Mouse (Mus musculus): Measurements from ENCODE around the gene Itga6. TPM values are rescaled to one million over a fixed set of nuclear protein-coding genes. Genes with fewer than 3 reads are reported as not detected.

Gene Itga6
- total and polyA plus RNA-seq, 3 experiments, result 1.0 to 2.7 TPM; not detected in 1

GRCm38 (mm10) chr2:71802131-71802530 lies 56.7 kb downstream of the Itga6 start:
- TF ChIP-seq MXI1 (IDR thresholded peaks at IDR 0.05; ENCODE audit: low read depth, low read length) (no peak), MEF2A (IDR thresholded peaks at IDR 0.05; ENCODE audit: extremely low read depth, insufficient replicate concordance, low read depth, low read length, poor library complexity, severe bottlenecking) (no peak), CHD2 (IDR thresholded peaks at IDR 0.05; ENCODE audit: low read length) (no peak), CHD1 (IDR thresholded peaks at IDR 0.05; ENCODE audit: low read depth, low read length) (no peak), NRF1 (IDR thresholded peaks at IDR 0.05; ENCODE audit: insufficient read depth, low read depth, low read length, poor library complexity, severe bottlenecking) (no peak), GATA1 (IDR thresholded peaks at IDR 0.05; ENCODE audit: low read depth, low read length) (no peak), POLR2AphosphoS2 (IDR thresholded peaks at IDR 0.05; ENCODE audit: low read length) (no peak), TCF12 (IDR thresholded peaks at IDR 0.05; ENCODE audit: low read depth, low read length) (no peak), E2F4 (IDR thresholded peaks at IDR 0.05; ENCODE audit: borderline replicate concordance, low read depth, low read length) (no peak), SIN3A (IDR thresholded peaks at IDR 0.05; ENCODE audit: low read length) (no peak), POLR2AphosphoS5 (IDR thresholded peaks at IDR 0.05; ENCODE audit: borderline replicate concordance, low read depth, low read length) (no peak), MAX (IDR thresholded peaks at IDR 0.05; ENCODE audit: low read length) (no peak), ZKSCAN1 (IDR thresholded peaks at IDR 0.05; ENCODE audit: low read depth, low read length) (no peak), NELFE (IDR thresholded peaks at IDR 0.05; ENCODE audit: low read depth, low read length) (no peak), HCFC1 (IDR thresholded peaks at IDR 0.05; ENCODE audit: low read depth, low read length) (no peak), ELF1 (IDR thresholded peaks at IDR 0.05; ENCODE audit: low read depth, low read length) (no peak), ETS1 (IDR thresholded peaks at IDR 0.05; ENCODE audit: low read depth, low read length) (no peak), MYC (IDR thresholded peaks at IDR 0.05; ENCODE audit: low read depth, low read length) (no peak)

GRCm38 (mm10) chr2:71805120-71805519 lies 59.7 kb downstream of the Itga6 start:
- Histone ChIP-seq H3K79me2 (ENCODE audit: control insufficient read depth, insufficient read depth, low read length, poor library complexity) (no peaks in the 10 kb centered on the region), H3K36me3 (ENCODE audit: control insufficient read depth in 1 of 2, insufficient read depth in 2 of 2, low read length in 2 of 2) (0 out of 4 replicates have a peak, but pooled peaks cover 0 to 2% of the 10 kb centered on the region in 2 experiments), H3K27me3 (ENCODE audit: control insufficient read depth in 1 of 2, insufficient read depth in 2 of 2, low read length in 2 of 2) (peaks cover 0 to 5% of the 10 kb centered on the region in 2 experiments; a peak in 1 of 4 replicates), H3K27ac (ENCODE audit: control insufficient read depth, low read depth, low read length) (no peak overlapping the region), H3K9me3 (replicated peaks; ENCODE audit: insufficient read depth, low read length) (no peaks in the 10 kb centered on the region), H3K9ac (ENCODE audit: control insufficient read depth, low read depth, low read length, poor library complexity, severe bottlenecking) (no peak overlapping the region), H3K4me1 (ENCODE audit: control insufficient read depth in 1 of 2, insufficient read depth in 2 of 2, low read length in 2 of 2) (peaks cover 0 to 3% of the 10 kb centered on the region in 2 experiments; a peak in 2 of 4 replicates), H3K4me3 (ENCODE audit: control insufficient read depth in 1 of 2, insufficient read depth in 1 of 2, low read depth in 2 of 2, low read length in 2 of 2) (no peak overlapping the region)
- TF ChIP-seq TCF12 (IDR thresholded peaks at IDR 0.05; ENCODE audit: low read depth, low read length), result no peak
- TF ChIP-seq GABPA (IDR thresholded peaks at IDR 0.05; ENCODE audit: low read depth, low read length), result no peak
- TF ChIP-seq NRF1 (IDR thresholded peaks at IDR 0.05; ENCODE audit: insufficient read depth, low read depth, low read length, poor library complexity, severe bottlenecking), result no peak
- TF ChIP-seq SIN3A (IDR thresholded peaks at IDR 0.05; ENCODE audit: low read length), result no peak
- no peak for TF ChIP-seq TBP (IDR thresholded peaks at IDR 0.05; ENCODE audit: low read depth, low read length)
- no peak for DNase-seq (ENCODE audit: low read depth, low spot score)

More at GRCm38 (mm10) chr2:71802131-71802530, 56.7 kb downstream of the Itga6 start:
- H3K79me2 ChIP-seq (ENCODE audit: control insufficient read depth, insufficient read depth, low read length, poor library complexity), result no peaks in the 10 kb centered on the region
- peaks cover 0 to 3% of the 10 kb centered on the region in 2 experiments; a peak in 1 of 4 replicates for H3K4me1 ChIP-seq (ENCODE audit: control insufficient read depth in 1 of 2, insufficient read depth in 2 of 2, low read length in 2 of 2)
- no peak overlapping the region for H3K9ac ChIP-seq (ENCODE audit: control insufficient read depth, low read depth, low read length, poor library complexity, severe bottlenecking)
- H3K9me3 ChIP-seq (replicated peaks; ENCODE audit: insufficient read depth, low read length), result no peaks in the 10 kb centered on the region
- H3K4me3 ChIP-seq (ENCODE audit: control insufficient read depth in 1 of 2, insufficient read depth in 1 of 2, low read depth in 2 of 2, low read length in 2 of 2), result no peak overlapping the region
- no peak for DNase-seq (ENCODE audit: low read depth, low spot score)
- H3K27me3 ChIP-seq (ENCODE audit: control insufficient read depth in 1 of 2, insufficient read depth in 2 of 2, low read length in 2 of 2), result peaks cover 0 to 5% of the 10 kb centered on the region in 2 experiments; a peak in 1 of 4 replicates
- H3K27ac ChIP-seq (ENCODE audit: control insufficient read depth, low read depth, low read length), result no peak overlapping the region
- H3K36me3 ChIP-seq (ENCODE audit: control insufficient read depth in 1 of 2, insufficient read depth in 2 of 2, low read length in 2 of 2), result 0 out of 4 replicates have a peak, but pooled peaks cover 0 to 2% of the 10 kb centered on the region in 2 experiments
